Mouse (Mus musculus) CD4-positive, CD25-positive, alpha-beta regulatory T cell, adult 2 months (primary cell): Measurements from ENCODE around the gene Vmn2r8.
"Not testable (repeated sequence)": the region's sequence is repeated elsewhere in the genome, so short reads cannot be mapped to it uniquely, and the experiment has no call there.

Experiments
- DNase-seq: peaks from one replicate; pipeline ENCODE4 v3.0.0-alpha.2; 2012; ENCODE audit warnings: low read depth, low spot score

Gene Vmn2r8

DNA sequence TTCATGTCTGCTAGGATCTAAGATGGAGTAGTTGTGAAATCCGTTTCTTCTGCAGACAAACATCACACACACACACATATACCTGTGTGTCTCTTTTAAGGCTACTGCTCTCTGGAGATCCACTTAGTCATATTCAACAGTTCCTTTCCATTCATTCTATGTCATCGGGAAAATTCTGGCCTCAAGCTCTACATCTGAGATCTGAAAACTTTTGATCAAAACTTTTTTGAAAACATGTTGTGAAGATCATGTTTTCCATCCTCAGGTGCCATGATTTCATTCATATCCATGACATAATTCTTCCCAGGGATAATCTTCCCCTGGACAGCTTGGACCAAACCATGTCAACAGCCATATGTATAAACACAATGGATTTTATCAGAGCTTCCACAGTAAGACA is at the start of gene Vmn2r8:
TSS of gene Vmn2r8 (minus strand) at position 101 of the 400 bp plus-strand sequence.
- DNase-seq, result not testable (repeated sequence)

DNA sequence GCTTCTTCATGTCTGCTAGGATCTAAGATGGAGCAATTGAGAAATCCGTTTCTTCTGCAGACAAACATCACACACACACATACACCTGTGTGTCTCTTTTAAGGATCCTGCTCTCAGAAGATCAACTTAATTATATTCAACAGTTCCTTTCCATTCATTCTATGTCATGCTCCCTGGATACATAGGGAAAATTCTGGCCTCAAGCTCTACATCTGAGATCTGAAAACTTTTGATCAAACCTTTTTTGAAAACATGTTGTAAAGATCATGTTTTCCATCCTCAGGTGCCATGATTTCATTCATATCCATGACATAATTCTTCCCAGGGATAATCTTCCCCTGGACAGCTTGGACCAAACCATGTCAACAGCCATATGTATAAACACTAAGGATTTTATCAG is 43.9 kb upstream of the Vmn2r8 start, which contains the start of gene Vmn2r9:
TSS of gene Vmn2r9 (minus strand) at position 101 of the 400 bp plus-strand sequence.
- not testable (repeated sequence) for DNase-seq

DNA sequence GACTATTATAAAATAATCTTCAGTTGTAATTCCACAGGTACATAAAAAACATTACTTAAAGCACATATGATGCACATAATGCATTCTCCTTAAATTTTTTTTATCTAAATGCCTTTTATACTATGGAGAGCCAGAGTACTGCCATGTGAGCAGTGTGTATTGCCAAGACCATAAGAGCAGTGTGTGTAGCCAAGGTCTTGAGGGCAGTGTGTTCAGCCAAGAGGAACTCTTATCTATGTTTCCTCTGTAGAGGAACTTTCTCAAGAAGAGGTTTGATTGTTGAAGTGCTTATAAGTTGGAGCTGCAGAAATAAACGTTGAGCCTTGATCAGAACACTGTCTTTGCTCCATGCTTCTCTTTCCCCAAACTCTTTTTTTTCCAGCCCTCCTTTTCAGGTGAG is 40.8 kb upstream of the Vmn2r8 start:
- DNase-seq, result no peak

DNA sequence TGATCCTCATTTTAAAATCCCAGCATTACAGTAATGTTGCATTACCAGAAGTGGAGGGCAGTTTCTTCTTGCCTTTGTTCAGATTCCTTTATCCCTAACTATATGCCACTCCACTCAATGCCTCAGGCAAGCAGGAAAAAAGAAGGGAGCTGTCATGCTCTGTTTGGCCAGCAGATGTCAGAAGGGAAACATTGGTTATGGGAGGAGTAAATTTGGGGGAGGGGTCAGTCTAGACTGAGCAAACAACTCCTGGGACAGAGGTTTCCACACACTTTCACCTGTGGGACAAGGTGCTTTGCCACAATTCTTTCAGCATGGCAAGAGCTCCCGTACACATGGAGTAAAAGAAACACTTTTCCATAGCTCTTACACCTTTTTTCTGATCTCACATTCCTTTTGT is 27.5 kb upstream of the Vmn2r8 start:
- DNase-seq, result no peak

DNA sequence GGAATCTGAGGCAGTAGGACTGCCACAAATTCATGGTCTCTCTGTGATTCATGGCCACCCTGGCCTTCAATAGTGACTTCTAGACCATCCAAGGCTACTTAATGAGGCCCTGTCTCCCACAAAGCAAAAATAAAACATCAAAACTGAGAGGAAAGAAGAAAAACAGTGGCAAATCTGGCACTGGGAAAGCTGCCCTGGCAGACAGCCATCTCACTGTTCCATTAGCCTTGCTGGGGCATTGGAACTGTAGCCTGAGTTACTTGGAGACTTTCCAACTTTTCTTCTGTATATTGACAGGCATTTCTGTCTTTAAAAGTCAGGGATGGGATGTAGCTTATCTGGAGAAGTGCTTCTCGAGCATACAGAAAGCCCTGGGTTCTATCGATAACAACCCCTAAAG is 14.6 kb upstream of the Vmn2r8 start:
- DNase-seq, result no peak

DNA sequence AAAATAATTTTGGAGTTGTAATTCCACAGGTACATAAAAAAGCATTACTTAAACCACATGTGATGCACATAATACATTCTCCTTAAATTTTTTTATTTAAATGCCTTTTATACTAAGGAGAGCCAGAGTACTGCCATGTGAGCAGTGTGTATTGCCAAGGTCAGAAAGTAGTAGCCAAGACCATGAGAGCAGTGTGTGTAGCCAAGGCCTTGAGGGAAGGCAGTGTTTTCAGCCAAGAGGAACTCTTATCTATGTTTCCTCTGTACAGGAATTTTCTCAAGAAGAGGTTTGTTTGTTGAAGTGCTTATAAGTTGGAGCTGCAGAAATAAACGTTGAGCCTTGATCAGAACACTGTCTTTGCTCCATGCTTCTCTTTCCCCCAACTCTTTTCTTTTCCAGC is 5.0 kb downstream of the Vmn2r8 start:
- no peak for DNase-seq

DNA sequence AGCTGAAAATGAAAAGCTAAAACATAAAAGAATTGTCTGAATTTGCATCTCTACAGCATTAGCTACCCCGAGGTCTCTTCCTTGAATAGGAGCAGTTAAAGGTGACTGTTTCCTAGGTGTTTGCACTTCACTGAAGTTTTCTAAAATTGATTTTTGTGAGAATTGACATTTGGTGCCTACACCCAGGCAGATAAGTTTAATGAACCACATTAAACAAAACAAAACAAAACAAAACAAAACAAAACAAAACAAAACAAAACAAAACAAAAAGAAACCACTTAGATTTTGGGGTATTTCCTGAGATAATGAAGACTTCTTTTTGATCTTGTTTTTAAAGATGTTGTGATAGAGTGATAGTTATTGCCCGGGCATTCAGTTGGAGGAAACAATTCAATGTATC is 13.4 kb downstream of the Vmn2r8 start, which contains the start of gene Tmed11:
TSS of gene Tmed11 (minus strand) at position 101 of the 400 bp plus-strand sequence.
- not testable (repeated sequence) for DNase-seq

DNA sequence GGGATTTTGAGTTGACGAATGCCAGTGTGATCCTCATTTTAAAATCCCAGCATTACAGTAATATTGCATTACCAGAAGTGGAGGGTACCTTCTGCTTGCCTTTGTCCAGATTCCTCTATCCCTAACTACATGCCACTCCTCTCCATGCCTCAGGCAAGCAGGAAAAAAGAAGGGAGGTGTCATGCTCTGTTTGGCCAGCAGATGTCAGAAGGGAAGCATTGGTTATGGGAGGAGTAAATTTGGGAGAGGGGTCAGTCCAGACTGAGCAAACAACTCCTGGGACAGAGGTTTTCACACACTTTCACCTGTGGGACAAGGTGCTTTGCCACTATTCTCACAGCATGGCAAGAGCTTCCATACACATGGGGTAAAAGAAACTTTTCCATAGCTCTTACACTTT is 18.3 kb downstream of the Vmn2r8 start:
- not testable (repeated sequence) for DNase-seq

DNA sequence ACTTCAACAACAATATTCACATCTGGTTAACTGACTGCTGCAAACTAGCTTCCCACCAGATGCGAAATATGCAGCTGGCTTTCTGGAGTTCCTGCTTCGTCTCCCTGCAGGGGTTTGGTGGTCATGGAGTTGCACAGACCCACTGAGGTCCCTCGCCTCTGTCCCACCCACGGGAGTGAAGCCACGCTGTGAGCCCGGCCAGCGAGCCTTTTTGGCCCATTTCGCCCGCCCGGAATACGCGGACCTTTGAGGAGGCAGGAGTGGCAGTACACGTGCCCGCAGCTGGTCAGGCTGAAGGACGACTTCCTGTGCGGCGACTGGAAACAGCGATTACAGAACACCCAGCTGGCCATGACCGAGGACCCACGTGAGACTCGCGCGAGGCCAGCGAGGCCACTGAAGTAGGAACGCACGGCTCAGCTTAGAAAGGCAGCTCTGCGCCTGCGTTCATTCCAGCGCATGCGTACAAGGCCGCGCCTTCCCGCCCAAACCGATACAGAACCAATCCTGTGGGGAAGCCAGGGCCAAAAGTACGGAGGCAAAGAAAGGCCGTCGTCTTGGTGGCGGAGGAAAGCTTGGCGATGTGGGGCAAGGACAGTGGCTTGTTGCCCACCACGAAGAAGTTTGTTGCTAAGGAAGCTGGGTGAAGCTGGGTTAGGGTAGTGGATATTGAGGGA is 33.9 kb downstream of the Vmn2r8 start, which contains the start of gene Rnf212:
TSS of gene Rnf212 (minus strand) at position 353 of the 677 bp plus-strand sequence.
- no peak for DNase-seq

DNA sequence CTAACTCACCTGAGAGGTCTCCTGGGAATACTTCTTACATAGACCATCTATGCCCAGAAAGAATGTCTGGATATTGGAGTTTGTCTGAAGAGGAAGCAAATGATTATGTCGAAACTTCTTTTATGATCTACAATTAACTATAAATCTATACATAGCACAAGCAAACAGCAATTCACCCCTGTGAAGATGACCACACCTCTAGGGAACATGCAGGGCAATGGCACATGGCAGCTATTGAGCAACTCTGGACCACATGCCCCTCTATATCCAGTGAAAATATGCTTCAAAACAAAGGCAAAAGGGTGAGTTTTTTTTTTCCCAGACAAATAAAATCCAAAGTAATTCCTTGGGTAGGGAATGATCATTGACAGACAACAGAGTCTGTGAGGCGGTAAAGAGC is 48.6 kb downstream of the Vmn2r8 start:
- DNase-seq, result no peak

DNA sequence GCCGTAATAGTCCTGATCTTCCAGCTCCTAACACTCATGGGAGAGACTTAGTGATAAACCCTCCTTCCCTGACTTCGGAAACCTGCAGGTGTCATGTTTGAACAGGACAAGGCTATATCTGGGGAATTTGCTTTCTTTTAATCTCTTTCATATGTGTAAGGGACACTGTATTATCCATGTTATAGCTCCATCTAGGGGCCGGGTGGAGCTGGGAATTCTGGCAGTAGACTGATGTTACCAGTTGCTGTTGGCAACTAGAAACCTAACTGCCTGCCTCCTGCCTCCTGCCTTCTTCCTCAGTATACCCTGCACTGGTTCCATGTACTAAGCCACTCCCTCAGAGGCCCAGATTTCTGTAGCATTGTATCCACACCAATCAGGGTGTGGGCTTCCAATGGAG is 50.3 kb downstream of the Vmn2r8 start:
- peak; percentile 7 for DNase-seq

DNA sequence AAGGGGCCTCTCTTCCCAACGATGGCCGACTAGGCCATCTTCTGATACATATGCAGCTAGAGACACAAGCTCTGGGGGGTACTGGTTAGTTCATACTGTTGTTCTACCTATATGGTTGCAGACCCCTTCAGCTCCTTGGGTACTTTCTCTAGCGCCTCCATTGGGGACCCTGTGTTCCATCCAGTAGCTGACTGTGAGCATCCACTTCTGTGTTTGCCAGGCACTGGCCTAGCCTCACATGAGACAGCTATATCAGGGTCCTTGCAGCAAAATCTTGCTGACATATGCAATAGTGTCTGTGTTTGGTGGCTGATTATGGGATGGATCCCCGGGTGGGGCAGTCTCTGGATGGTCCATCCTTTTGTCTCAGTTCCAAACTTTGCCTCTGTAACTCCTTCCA is 57.4 kb downstream of the Vmn2r8 start:
- not testable (repeated sequence) for DNase-seq

DNA sequence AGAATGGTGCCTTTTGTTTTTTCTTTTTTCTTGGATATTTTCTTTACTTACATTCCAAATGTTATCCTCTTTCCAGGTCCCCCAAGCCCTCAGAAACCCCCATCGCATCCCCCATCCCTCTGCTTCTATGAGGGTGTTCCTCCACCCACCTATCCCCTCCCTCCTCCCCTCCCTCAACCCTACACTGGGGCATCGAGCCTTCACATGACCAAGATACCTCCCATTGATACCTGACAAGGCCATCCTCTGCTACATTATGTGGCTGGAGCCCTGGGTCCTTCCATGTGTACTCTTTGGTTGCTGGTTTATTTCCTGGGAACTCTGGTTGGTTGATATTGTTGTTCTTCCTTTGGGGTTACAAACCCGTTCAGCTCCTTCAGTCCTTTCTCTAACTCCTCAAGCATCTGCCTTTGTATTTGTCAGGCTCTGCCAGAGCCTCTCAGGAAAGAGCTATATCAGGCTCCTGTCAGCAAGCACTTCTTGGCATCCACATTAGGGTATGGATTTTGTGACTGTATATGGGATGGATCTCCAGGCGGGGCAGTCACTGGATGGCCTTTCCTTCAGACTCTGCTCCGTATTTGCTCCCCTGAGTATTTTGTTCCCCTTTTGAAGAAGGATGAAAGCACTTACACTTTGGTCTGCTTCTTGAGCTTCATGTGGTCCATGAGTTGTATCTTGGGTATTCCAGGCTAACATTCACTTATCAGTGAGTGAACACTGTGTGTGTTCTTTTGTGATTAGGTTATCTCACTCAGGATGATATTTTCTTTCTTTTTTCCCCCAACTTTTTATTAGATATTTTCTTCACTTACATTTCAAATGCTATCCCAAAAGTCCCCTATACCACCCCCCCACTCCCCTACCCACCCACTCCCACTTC is 58.1 kb downstream of the Vmn2r8 start:
- no peak for DNase-seq

DNA sequence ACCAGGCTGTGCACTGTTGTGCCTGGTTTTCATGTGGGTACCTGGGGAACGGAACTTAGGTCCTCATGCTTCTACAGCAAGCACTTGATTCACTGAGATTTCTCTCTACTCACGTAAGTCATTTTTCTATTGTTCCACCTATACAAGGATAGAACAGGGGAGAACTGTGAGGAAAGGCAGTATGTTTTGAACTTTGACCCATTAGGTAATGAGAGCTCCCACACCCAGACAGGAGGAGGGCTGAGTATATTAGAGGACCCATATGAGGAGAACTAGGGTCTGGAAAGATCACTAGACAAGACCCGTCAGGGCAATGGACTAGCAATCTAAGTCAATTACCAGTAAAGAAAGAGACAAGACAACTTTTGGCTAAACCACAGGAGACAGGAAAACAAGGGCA is 64.0 kb downstream of the Vmn2r8 start:
- DNase-seq, result no peak

DNA sequence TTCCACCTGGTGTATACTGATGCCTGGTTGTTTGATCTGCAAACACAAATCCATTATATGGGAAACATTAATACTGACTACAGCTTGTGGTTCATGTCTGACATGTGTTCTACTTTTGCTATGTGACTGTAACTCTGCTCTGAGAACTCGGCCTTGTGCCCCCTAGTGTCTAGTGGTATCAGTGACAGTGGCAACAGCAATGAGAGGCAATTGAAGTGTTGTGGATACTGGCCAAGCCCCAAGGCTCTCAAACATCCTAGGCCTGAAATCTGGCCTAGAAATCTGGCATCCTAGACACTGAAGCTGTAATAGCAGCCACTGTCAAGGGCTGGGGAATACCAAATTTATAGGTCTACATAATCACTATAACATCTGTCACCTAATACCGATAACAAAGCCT is 64.8 kb downstream of the Vmn2r8 start:
- peak; percentile 12 for DNase-seq

DNA sequence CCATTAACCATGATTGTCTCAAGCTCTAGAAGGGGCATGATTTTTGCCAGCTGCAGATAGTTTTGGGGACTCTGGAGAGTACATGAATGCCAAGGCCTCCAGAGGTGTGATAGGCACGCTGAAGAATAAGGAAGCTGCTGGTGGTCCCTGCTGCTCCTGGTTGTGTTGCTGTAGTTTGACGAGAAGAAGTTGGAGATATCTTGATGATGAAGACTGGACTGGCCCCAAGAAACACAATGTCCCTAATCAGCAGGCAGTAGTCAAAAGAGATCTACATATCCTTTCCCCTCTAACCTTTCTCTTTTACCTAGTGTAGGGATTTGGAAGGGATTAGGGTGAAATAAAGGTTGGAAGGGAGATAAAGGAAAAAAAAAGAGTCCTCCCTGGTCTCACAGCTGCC is 66.1 kb downstream of the Vmn2r8 start:
- DNase-seq, result no peak

DNA sequence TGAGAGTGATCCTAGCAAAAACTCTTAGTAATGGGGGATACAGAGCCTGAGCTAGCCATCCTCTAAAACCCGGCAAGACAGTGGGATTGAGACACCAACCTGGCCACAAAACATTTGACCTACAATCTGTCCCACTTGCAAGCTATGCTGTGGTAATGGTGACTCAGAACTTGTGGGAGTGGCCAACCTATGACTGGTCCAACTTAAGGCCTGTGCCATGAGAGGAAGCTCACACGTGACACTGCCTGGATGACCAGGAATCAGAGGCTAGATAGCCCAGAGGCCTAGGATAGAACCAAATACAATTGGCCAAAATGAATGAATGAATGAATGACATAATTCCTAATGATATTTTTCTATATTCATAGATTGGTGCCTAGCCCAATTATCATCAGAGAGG is 66.8 kb downstream of the Vmn2r8 start:
- no peak for DNase-seq
